Mouse (Mus musculus) frontal cortex, adult 2 months (tissue): ENCODE results near the gene Med7. TPM values are rescaled to one million over a fixed set of nuclear protein-coding genes. Genes with fewer than 3 reads are reported as not detected.

Experiments
- DNase-seq, 2 experiments: peaks; one replicate each; pipeline ENCODE4 v3.0.0; 2022; ENCODE audit warnings: low spot score in 1 of 2; ENCODE audit errors: extremely low spot score in 1 of 2
- polyA plus RNA-seq: library from polyadenylated mRNA; depleted of rRNA; stranded (reverse); fragments of >200 nt; gene quantifications from 2 replicates; pipeline ENCODE4 v1.2.3, GENCODE M21; 2012; rRNA removed

Gene Med7
- 31.8 and 32.2 TPM in 2 replicates for polyA plus RNA-seq

DNA sequence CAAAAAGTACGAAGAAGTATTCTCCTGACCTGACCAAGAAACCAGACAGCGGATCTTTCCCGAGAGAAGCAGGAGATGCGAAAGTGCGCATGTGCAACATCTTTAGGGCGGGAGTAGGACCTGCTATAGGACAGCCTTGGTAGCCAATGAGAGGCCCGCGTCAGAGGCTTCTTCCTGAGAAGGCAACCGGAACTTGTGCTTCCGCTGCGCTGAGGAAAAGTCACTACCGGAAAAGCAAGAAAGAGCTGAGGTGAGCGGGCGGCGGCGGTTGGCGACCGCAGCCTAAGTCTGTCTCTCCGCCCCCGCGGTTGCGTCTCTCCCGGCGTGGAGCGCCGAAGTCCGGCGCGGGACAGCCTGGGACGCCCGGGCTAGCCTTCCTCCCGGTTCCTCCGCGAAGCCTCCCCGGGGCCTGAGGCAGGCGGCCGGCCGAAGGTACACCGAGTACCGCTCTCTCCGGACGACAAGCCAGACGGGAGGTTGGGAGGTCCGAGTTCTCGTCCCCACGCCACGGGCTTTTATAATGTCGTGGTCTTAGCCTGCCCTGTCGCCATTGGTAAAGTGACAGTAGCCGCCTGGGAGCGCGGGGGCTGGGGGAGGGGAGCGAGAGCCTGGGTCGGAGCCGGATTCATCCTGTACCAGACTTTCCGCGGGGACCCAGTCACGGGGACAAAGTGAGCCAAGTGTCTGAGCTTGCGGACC is at the start of gene Med7:
TSS of gene Med7 (plus strand) at position 166 of the 699 bp plus-strand sequence.
- peak; percentile 96 to 97 for DNase-seq

DNA sequence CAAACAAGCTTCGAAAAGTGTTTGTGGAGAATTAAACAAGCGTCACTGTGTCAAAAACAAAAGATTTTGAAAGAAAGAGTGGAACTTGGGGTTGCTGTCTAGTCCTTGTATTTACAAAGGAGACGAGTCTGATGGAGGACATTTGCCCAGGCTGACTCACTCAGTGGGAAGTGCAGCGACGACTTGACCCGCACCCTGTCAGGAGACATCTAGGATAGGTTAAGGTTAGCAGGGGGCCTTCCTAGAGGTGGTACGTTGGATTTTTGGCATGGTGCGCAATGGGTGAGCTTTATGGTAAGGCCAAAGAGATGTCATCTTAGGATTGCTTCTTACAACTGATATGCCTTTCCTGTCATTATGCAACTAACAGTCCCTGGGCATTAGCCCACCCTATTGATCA is 49.7 kb upstream of the Med7 start:
- DNase-seq, result no peak

DNA sequence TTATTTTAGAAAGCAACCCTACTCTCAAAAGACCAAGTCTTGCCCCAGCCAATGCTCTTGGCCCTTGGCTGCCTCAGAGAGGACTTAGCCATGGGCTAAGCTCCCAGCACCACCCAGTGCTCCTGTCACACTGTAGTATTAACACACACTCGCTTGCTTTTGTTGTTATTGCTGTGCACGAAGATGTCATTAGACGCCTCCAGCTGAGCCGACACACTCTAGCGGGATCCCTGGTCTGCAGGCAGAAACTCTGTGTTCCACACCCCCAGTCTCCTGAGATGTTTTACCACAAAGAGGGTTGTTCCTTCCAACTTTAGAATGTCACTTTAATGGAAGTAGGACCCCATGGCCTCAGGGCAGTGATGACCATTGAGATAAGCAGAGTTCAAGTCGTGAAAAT is 48.3 kb upstream of the Med7 start:
- no peak for DNase-seq

- no peak for DNase-seq
These were observed 47.2 kb upstream of the Med7 start, which contains the start of gene Itk for GRCm38 (mm10) chr11:46389336-46390117. Gene Itk, minus strand, starts transcription at chr11:46389515.

- no peak for DNase-seq
These were observed 46.1 kb upstream of the Med7 start for GRCm38 (mm10) chr11:46390621-46391020.

- DNase-seq, result no peak
These were observed 43.8 kb upstream of the Med7 start for GRCm38 (mm10) chr11:46392890-46393289.

DNA sequence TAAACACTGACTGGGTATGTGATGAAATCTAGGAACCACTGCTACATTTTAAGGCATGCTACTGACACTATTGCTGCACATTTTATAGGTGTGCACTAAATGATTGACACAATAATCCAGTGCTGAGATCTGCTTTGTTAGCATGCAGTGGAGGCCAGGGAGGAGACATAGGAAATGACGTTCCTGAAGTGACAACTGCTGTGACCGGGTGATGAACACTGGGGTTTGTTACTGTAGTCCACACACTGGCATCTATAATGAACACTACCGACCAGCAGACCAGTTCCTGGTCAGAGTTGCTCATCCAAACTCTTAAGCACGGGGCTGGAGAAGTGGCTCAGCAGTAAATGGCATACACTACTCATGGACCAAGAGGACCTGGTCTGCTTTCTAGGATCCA is 43.3 kb upstream of the Med7 start:
- no peak for DNase-seq

GRCm38 (mm10) chr11:46395088-46395487 is 41.6 kb upstream of the Med7 start:
- no peak for DNase-seq

DNA sequence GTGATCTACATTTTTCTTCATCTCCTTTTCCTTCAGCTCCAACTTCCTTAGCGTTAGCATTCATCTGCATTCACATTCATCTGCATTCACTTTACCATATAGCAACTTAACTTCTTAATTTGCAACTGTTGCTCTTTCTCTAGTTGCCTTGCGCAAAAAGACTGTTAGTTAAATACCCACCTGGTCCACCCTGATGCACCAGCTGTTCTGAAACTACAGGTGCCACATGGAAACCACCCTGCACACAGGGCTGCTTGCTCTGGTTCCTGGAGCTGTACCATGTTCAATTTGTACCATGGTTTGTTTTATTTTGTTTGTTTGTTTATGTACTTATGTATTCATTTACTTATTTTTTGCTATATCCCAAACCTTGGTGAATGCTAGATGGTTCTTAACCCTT is 41.0 kb upstream of the Med7 start:
- no peak for DNase-seq

GRCm38 (mm10) chr11:46396167-46396859 is 40.4 kb upstream of the Med7 start, which contains the start of gene Fam71b:
Gene Fam71b, plus strand, starts transcription at chr11:46396559.
- no peak for DNase-seq

DNA sequence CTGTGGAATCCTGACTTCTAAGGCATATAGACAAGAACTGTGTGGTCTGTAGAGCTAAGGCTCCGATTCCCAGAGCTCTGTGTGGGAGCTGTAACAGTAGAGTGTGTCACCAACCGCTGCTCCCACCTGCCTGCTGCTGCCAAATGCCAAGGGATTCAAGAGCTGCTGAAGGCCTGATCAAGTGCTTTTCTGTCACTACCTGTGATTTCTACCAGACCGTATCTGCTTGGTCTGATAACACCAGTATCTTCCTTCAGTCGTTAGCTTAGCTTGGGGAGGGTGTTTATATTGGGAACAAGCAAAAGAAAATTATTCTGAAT is 39.9 kb upstream of the Med7 start:
- peak; percentile 28 to 43 for DNase-seq

- DNase-seq, result no peak
These were observed 38.8 kb upstream of the Med7 start for GRCm38 (mm10) chr11:46397900-46398299.

GRCm38 (mm10) chr11:46398473-46398872 is 38.3 kb upstream of the Med7 start:
- no peak for DNase-seq

DNA sequence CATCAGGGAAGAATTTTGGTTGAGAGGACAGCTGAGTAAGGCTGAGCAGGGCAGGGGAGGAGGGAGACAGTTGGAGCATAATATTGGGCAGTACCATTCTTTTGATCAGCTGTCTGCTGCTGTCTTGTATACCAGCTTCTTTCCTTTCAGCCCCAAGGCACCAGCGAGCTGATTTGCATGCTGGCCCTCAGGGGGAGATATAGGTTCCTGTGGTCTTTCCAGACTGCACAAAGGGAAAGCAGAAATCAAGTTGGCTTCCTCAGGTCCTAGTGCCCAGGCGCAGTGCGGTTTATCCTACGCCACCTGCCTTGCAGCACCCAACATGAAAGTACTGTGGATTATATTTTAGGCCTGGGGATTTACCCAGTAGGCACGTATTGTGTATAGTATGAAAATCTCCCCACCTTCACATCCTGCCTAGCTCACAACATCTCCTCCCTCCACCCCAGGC is 37.8 kb upstream of the Med7 start:
- no peak for DNase-seq

DNA sequence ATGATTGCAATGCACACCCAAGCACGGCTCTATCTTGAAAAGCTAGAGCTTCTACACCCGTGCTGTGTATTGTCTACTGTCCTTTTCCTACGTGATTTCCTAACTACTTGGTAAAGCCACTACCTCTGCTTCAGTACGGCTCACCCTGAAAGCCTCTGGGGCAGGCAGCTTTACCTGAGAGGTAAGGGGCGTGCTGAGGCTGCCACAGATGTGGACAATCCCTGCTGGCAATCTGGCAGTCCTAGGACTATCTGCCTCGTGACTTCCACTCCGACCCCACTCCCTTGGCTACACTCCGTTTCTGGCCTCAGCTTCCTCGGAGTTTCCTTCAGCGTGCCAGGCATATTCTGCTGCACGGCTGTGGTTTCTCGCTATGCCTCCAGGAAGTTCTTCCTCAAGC is 35.2 kb upstream of the Med7 start:
- DNase-seq, result no peak

GRCm38 (mm10) chr11:46404986-46405385 is 31.7 kb upstream of the Med7 start:
- DNase-seq, result no peak

- DNase-seq, result no peak
These were observed 30.0 kb upstream of the Med7 start for GRCm38 (mm10) chr11:46406721-46407120.

- no peak for DNase-seq
These were observed 26.6 kb upstream of the Med7 start for GRCm38 (mm10) chr11:46410018-46410563.

- no peak for DNase-seq
These were observed 18.3 kb upstream of the Med7 start for GRCm38 (mm10) chr11:46418438-46418837.

DNA sequence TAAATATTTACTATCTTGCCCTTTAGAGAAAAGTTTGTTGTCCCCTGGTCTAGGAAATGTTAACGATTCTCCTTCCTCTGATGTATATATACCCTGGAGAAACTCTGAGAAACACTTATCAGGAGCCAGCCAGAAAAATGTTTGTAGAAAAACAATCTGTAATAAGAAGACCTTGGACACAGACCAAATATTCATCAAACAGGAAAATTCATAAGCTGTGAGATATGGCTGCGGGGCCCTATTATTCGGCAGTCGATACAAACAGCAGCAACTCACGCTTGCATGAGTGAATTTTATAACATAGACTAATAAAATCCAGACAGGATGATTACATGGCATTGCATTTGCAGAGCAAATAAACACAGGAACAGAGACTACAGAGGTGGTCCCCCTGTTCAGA is 17.9 kb upstream of the Med7 start:
- no peak for DNase-seq
